Mouse (Mus musculus) B cell, adult (primary cell): ENCODE measurements around the gene H2al1j. TPM values are rescaled to one million over a fixed set of nuclear protein-coding genes. Genes with fewer than 3 reads are reported as not detected.

ENCODE experiments used
- total RNA-seq: library from RNA; stranded (reverse); gene quantifications from 4 replicates; pipeline ENCODE4 v1.2.4, GENCODE M21; 2023; ENCODE audit not compliant: inconsistent age

H2al1j gene
- not detected in 4 replicates for total RNA-seq

GRCm38 (mm10) chrX:11327522-11327921 is at the start of gene H2al1j:
H2al1j (plus strand) TSS chrX:11327822.

GRCm38 (mm10) chrX:11298957-11299356 is 28.7 kb upstream of the H2al1j start, which contains the start of gene H2al1a:
H2al1a (plus strand) TSS chrX:11299257.

GRCm38 (mm10) chrX:11302132-11302531 is 25.5 kb upstream of the H2al1j start, which contains the start of gene H2al1b:
H2al1b (plus strand) TSS chrX:11302432.

GRCm38 (mm10) chrX:11305355-11305754 is 22.3 kb upstream of the H2al1j start, which contains the start of gene H2al1c:
H2al1c (plus strand) TSS chrX:11305655.

GRCm38 (mm10) chrX:11308524-11308923 is 19.1 kb upstream of the H2al1j start, which contains the start of gene H2al1d:
H2al1d (plus strand) TSS chrX:11308824.

GRCm38 (mm10) chrX:11311634-11312033 is 16.0 kb upstream of the H2al1j start, which contains the start of gene H2al1e:
H2al1e (plus strand) TSS chrX:11311934.

GRCm38 (mm10) chrX:11314858-11315257 is 12.8 kb upstream of the H2al1j start, which contains the start of gene H2al1f:
H2al1f (plus strand) TSS chrX:11315158.

GRCm38 (mm10) chrX:11317956-11318355 is 9.7 kb upstream of the H2al1j start, which contains the start of gene H2al1g:
H2al1g (plus strand) TSS chrX:11318256.

GRCm38 (mm10) chrX:11321192-11321591 is 6.4 kb upstream of the H2al1j start, which contains the start of gene H2al1h:
H2al1h (plus strand) TSS chrX:11321492.

GRCm38 (mm10) chrX:11324359-11324758 is 3.3 kb upstream of the H2al1j start, which contains the start of gene H2al1i:
H2al1i (plus strand) TSS chrX:11324659.

Other genes with a start within 250 kb of the H2al1j start
- not detected in 4 replicates for gene H2al1a, start 28.6 kb upstream of the H2al1j start, total RNA-seq
- not detected in 4 replicates for gene H2al1b, start 25.4 kb upstream of the H2al1j start, total RNA-seq
- not detected in 4 replicates for gene H2al1c, start 22.2 kb upstream of the H2al1j start, total RNA-seq
- gene H2al1d, start 19.0 kb upstream of the H2al1j start, total RNA-seq, result not detected in 4 replicates
- gene H2al1e, start 15.9 kb upstream of the H2al1j start, total RNA-seq, result not detected in 4 replicates
- gene H2al1f, start 12.7 kb upstream of the H2al1j start, total RNA-seq, result not detected in 4 replicates
- gene H2al1g, start 9.6 kb upstream of the H2al1j start, total RNA-seq, result not detected in 4 replicates
- not detected in 4 replicates for gene H2al1h, start 6.3 kb upstream of the H2al1j start, total RNA-seq
- gene H2al1i, start 3.2 kb upstream of the H2al1j start, total RNA-seq, result not detected in 4 replicates